Mouse (Mus musculus) MEL (cell line): ENCODE data around the gene Fubp3.

Source experiments
- CTCF ChIP-seq, 3 experiments: IDR thresholded peaks in 2 of 3; conservative IDR thresholded peaks in 1 of 3; 2 replicates each; pipeline ENCODE4 v1.5.1; 2011 to 2012; ENCODE audit warnings: low read length in 3 of 3, low read depth in 2 of 3, mild to moderate bottlenecking in 2 of 3, improper control_type of control experiment in 1 of 3, inconsistent platforms in 1 of 3, mixed read lengths in 1 of 3, moderate library complexity in 1 of 3; ENCODE audit not compliant: control insufficient read depth in 1 of 3, insufficient read depth in 1 of 3, poor library complexity in 1 of 3, severe bottlenecking in 1 of 3
- GATA1 ChIP-seq: IDR thresholded peaks from 2 replicates; pipeline ENCODE4 v1.6.1; 2011; ENCODE audit warnings: low read depth, low read length, improper control_type of control experiment
- POLR2AphosphoS2 ChIP-seq: IDR thresholded peaks from 2 replicates; pipeline ENCODE4 v1.6.1; 2011; ENCODE audit warnings: low read length, improper control_type of control experiment
- UBTF ChIP-seq: IDR thresholded peaks from 2 replicates; pipeline ENCODE4 v1.6.1; 2012; ENCODE audit warnings: low read depth, mild to moderate bottlenecking, inconsistent platforms, low read length, improper control_type of control experiment, moderate library complexity, borderline replicate concordance; ENCODE audit not compliant: insufficient read depth
- ZNF384 ChIP-seq: IDR thresholded peaks from 2 replicates; pipeline ENCODE4 v1.6.1; 2012; ENCODE audit warnings: low read depth, mild to moderate bottlenecking, inconsistent platforms, low read length, improper control_type of control experiment

GRCm38 (mm10) chr2:31662939-31663803, 90.7 kb downstream of the Fubp3 start:
- TF ChIP-seq UBTF: no peak
- TF ChIP-seq POLR2AphosphoS2: no peak
- no peak for TF ChIP-seq CTCF (IDR thresholded peaks at IDR 0.05 in 2 of 3, conservative IDR thresholded peaks at IDR 0.05 in 1 of 3; ENCODE audit: control insufficient read depth in 1 of 3, insufficient read depth in 1 of 3, low read depth in 2 of 3, low read length in 3 of 3, poor library complexity in 1 of 3, severe bottlenecking in 1 of 3)
- TF ChIP-seq ZNF384: no peak
- TF ChIP-seq GATA1: no peak
